Mouse (Mus musculus) stomach, postnatal 0 days (tissue): ENCODE data around the gene Prss41.

Experiments used
- CTCF ChIP-seq: IDR thresholded peaks from 2 replicates; pipeline ENCODE4 v1.5.1; 2016; ENCODE audit warnings: antibody characterized with exemption, low read depth, mild to moderate bottlenecking, moderate library complexity
- EP300 ChIP-seq: optimal IDR thresholded peaks from 2 replicates; pipeline ENCODE3; 2016; ENCODE audit warnings: antibody characterized with exemption

DNA sequence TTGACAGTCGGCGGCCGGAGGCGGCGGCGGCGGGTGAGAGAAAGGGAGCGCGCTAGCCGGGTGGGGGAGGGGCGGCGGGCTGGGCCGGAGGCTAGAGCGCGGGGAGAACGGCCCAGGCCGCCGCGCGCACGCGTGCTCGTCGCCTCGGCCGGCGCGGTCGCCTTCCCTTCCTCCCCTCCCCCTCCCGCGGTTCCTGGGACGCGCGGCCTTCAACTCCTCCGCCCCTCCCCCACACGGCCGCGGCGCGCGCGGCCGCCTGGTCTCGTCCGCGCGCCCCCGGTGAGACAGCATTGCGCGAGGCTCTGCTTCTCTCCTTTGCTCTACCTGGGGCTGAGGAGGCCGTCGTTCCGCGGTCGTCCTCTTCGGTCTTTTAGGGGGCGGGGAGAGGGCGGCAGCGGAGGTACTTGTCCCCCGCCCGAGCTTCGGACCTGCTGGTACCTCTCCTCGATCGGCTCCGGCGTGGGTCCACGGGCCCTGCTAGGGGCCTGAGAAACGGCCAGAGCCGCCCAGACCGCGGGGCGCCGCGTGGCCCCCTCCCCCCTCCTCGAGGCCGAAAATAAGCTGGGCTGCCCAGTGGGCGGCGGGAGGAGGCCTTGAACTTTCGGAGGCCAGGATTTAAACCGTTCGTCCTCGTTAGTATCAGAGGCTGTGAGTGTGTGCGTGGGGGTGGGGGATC is 40.5 kb downstream of the Prss41 start:
- no peak for TF ChIP-seq CTCF
- no peak for TF ChIP-seq EP300
